Mouse (Mus musculus) right cerebral cortex, adult 18-20 months (tissue): ENCODE data around the gene Uncx.

Experiments
- DNase-seq: peaks from one replicate; pipeline ENCODE4 v3.0.0; 2022; ENCODE audit warnings: mixed read lengths

The Uncx gene

DNA sequence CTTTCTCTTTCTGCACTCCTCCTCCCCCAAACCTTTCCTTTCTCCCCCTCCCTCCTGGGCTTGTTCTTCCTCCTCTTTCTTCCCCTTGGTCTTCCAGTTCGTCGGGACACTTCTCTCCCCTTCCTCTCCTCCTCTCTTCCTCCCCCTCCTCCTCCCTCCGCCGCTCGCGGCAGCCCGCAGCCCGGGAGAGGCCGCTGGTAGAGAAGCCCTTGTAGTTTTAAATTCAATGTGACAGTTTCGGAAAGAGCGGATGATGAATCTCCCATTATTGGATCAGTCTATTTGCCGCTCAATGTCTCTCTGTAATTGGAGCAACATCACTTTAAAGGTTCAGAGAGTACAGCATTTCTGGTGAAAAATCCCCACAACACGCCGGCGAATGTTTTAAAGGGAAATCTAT is at the start of gene Uncx:
Uncx (plus strand) TSS at position 281 of the 400 bp plus-strand sequence.
- no peak for DNase-seq

DNA sequence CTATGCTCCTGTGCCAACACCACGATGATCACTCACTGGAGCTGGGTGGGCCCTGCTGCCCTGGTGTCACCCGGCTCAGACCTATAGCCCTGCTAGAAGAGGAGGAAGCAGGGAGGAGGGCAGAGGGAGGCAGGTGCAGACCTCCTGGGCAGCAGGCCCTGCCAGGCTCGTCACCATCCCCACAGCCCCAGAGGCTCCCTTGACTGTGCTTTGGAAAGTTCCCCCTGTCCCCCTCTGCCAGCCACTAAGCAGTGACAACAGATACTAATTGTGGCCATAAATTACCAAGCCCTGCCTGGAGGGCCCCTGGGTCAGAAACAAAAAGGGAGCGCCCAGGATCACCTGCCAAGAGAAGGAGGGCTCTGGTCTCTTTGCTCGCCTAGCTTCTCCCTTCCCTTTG is 49.6 kb upstream of the Uncx start:
- no peak for DNase-seq

DNA sequence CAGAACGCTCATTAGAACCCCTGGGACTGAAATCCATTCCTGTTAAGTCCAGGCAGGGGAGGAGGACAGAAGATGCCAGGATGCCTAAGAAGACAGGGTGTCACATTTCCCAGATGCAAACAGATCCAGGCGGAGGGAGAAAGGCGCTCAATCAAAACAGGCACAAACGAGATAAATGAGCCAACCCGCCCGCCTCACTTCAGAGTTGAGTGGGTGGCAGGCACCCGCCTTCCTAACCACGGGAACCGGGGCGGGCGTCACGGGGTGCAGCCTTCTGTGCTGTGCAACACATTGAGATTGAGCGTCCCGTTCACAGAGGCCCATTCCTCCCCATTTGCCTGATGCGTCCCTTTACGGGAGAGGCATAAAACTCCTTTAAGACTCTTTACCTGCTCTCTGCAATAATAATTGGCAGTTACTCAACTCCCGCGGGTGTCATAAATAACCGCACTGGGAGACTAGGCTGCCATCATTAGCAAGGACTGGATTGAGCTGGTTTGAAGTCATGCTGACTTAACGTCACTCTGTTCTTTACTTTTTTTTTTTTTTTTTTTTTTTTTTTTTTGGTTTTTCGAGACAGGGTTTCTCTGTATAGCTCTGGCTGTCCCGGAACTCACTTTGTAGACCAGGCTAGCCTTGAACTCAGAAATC is 48.1 kb upstream of the Uncx start:
- DNase-seq, result peak; percentile 55

DNA sequence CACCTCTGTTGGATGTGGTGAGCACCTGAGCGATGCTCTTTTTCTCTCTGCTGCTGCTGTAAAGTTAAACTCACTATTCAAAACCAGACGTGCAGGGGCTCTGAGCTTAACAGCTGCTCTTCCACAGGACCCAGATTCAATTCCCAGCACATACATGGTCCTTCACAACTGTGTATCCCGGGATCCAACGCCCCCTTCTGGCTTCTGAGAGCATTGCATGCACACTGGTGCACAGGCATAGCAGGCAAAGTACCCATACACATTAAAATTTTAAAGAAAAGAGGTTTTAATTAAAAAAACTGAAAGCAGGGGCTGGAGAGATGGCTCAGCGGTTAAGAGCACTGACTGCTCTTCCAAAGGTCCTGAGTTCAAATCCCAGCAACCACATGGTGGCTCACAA is 46.4 kb upstream of the Uncx start:
- DNase-seq, result no peak

DNA sequence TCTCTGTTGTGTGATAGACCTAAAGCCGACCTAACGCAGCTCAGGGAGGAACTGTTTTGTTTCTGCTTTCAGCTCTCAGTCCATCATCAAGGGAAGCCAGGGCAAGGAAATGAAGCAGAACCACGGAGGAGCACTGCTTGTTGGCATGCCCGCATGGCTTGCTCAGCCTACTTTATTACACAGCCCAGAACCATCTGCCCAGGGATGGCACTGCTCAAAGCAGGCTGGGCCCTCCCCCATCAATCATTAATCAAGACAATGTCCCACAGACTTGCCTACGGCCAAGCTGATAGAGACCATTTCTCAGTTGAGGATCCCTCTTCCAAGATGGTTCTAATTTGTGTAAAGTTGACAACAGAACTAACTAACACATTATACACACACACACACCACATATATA is 44.5 kb upstream of the Uncx start:
- no peak for DNase-seq

DNA sequence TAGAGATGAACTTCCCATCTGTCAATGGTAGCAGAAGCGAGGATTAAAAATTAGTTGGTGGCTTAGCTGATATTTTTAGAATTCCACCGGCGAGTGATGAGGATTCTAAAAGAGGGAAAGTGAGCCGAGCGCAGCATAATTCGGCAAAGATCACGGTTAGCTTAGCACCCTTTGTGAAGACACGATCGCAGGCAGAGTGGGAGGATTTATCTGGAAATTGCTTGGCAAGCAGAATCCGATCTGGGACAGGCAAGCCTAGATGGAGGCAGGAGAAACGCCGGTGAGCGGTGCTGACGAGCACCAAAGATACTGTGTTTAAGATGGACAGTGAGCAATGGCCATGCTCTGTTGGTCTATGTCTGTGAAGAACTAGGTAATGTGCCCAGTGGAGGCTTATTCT is 41.0 kb upstream of the Uncx start:
- DNase-seq, result peak; percentile 65

DNA sequence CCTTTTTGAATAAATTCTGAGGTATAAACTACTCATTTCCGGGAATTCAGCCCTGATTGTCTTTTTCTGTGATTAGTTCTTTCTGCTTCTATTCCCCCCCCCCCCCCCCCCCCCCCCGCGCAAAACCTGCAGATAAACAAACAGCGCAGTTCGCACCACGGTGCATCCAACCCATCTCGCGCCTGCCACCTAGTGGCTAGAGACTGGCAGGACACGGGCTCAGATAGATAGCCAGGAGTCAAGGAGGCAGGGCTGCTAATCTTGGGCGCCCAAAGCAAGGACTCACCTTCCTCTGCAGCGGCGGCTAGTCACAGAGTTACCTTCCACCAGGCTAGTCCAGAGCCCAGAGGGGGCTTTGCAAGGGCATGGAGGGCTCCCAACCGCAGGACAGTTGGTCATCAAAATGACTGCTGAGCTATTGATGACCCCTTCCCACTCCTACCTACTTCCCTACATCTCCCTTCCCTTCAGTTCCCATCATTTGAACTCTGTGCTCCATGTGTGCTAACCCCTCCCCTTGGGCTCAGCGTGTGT is 38.2 kb upstream of the Uncx start:
- DNase-seq, result peak; percentile 70

DNA sequence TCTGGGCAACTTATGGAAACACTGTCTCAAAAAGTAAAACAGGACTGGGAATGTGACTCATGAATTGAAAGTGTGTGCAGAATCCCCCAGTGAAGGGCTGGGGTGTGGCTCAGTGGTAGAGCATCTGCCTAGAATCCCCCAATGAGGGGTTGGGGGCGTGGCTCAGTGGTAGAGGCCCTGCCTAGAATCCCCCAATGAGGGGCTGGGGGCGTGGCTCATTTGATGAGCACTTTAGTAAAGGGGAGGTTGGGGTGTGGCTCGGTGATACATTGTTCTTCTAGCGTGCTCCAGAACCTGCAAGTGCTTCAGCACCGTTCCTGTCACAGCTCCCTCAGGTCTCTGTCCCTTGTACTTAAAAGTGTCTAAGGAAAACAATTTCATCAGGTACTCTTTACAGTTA is 37.1 kb upstream of the Uncx start:
- DNase-seq, result no peak

DNA sequence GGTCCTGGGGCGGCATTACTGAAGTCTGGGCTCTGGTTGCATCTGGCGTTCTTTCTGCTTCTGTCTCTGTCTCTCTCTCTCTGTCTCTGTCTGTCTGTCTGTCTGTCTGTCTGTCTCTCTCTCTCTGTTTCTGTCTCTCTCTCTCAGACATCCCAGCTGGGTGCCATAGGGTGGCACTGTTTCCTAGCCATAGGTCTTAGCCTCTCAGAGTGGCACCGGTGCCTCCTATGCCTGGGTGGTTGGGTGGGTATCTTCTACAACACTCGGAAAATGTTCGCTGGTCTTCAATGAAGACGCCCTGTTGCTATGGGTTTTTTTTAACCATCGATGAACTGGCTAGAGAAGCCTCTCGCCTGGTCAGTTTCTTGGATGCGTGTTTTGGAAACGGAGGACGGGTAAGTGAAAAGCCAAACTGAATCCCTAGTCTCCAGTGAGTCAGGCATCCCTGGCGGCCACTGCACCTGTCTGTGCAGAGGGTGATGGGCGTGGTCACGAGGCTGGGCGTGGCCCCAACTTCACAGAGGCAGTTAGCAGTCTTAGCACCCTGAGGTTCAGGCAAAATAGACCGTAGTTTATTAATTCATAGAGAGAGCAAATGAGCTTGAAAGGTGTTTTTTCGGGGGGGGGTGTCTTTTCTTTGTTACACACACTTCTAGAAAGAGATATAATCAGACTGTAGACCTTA is 32.5 kb upstream of the Uncx start:
- no peak for DNase-seq

DNA sequence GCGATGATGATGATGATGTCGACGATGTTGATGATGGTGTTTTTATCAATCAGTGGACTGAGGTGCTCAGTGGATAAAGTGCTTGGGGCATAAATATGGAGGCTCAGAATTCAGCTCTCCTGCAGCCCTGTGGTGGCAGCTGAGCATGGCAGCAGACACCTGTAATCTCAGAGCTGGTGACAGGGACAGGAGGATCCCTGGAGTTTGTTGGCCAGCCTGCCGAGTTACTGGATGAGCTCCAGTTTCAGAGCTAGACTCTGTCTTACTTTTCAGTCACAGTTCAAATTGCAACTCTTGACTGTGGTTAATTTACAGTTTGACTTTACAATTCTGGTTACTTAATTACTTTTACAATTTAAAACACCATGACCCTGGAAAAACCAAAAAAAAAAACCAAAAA is 31.1 kb upstream of the Uncx start:
- DNase-seq, result no peak

DNA sequence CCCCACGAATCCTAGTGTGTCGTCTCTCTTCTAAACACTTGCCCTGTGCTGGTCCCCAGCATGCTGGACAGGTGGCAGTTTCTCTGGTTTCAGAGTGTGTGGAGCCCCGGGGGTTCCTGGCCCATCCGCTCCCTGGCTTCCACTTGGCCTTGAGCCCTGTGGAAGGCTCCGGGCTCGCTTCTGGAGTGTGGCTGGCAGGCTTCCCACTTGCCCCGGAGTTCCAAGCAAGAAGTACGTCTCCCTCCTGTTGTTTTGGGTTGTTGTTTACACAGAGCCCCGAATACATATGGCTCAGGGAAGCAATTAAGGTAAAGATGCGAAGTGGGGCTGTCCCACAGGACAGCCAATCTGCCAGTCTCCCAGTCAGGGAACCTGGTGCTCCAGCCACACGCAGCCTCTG is 27.0 kb upstream of the Uncx start:
- no peak for DNase-seq

DNA sequence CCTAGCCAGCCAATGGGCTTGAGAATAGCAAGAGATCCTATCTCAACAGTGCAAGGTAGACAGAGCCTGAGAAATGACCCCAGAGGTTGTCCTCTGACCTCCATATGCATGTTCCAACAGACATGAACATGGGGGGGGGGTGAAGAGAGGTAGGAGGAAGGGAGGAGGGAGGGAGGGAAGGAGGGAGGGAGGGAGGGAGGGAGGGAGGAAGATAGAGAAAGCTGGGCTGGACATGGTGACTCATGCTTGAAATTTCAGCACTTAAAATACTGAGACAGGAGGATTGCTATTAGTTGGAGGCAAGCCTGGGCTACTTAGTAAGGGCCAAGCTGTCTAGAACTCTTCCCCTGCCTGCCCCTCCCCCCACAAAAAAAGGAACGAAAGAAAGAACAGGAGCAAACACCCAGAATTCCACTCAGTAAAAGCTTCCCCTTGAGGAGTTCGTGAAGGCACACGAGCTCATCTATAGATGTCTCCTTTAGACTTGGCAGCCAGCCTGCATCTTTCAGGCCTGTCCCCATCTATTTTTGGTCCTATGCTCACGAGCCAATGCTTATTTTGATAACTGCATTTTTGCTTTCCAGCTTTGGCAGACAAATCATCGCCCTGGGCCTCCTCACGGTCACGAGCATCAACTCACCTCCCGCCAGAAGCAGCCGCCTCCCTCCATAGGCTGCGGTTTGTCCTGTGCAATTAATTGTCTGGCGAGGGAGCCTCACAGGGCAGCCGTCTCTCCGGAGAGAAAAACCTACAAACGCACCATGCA is 23.0 kb upstream of the Uncx start:
- DNase-seq, result no peak

DNA sequence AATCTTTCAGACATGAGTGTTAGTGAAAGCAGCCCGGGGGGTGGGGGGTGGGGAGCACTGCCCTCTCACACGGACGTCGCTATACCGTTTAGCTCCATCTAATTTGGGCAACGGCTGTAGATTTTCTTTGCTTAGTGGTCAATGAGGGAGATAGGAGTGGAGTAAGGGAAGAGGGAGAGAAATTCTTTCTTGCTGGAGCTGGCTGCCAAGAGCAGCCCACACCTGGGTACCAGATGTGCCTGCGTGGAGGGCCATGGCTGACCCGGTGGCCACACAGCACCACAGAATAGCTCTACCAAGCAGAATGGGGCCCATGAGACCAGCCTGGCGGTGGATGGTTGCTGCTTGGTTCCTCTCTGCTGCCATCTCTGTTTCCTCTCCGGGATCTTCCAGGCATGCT is 21.3 kb upstream of the Uncx start:
- DNase-seq, result no peak

DNA sequence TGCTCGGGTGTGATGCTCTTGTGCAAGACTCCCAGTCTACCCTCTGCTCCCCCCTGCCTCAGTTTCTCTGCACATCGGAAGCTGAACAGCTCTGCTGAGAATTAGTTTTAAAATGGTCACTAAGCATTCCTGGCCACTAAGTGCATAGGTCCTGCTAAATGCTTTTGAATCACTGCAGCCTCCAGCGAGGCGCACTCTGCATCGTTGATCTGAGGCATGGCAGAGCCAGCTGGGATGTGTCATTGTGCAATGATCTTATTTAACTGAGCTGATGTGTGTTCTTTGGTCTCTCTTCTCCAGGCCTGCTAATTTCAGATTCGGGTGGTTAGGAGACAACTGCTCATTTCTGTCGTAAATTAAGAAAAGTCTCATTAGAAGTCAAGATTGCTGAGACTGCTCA is 14.4 kb upstream of the Uncx start:
- no peak for DNase-seq

DNA sequence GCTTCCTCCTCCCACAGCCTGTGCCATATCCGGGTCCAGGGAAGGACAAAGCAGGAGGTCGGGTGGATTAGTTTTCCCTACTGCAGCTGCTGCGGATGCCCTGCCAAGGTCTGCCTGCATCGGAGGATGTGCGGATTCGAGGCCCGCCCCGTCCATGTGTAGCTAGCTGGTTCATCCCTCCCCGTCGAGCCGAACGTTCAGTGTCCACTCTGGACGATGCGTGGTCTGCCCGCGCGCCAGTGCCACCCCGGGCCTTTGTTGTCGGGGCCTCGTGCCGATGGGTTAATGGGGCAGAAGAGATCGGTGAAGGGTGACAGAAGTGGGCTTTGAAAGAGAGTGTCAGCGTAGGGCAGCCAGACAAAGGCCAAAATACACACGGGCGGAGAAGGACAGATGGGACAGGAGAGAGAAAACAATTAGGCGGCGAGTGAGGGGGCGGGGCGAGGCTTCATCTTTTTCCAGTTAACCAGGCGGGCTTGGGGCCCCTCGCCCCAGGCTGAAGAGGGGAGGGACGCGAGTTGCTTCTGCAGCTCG is 7.8 kb upstream of the Uncx start:
- DNase-seq, result no peak

DNA sequence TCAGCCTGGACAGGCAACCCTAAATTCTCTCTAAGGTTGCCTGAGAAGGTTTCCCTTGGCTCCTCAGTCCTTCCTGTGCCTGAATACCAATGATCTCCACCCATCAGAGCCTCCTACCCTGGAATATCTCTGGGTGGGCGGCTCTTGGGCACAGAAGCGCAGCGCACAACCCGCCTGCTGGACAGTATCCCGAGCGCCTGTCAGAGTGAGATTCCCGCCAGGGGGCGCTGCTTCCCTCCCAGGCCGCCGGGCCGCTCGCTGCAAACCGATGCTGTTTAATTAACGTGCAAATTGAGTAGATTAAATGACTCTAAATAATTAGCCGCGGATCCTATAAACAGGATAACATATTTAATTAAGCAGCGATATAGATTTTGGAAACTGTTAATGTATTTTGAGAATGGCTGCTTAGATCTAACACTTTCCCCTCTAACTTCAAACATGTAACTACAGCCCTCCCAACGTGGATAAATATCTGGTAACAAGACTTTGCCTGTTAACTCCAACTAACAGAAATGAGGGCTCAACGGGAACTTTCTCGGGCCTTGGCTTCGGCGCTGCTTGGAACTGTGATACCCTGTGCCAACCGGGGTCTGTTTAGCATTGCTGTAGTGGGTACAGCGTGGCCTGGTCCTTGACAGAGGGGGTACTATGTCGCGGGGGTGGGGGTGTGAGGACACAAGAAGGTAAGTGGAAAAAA is 6.9 kb upstream of the Uncx start:
- peak; percentile 53 for DNase-seq

DNA sequence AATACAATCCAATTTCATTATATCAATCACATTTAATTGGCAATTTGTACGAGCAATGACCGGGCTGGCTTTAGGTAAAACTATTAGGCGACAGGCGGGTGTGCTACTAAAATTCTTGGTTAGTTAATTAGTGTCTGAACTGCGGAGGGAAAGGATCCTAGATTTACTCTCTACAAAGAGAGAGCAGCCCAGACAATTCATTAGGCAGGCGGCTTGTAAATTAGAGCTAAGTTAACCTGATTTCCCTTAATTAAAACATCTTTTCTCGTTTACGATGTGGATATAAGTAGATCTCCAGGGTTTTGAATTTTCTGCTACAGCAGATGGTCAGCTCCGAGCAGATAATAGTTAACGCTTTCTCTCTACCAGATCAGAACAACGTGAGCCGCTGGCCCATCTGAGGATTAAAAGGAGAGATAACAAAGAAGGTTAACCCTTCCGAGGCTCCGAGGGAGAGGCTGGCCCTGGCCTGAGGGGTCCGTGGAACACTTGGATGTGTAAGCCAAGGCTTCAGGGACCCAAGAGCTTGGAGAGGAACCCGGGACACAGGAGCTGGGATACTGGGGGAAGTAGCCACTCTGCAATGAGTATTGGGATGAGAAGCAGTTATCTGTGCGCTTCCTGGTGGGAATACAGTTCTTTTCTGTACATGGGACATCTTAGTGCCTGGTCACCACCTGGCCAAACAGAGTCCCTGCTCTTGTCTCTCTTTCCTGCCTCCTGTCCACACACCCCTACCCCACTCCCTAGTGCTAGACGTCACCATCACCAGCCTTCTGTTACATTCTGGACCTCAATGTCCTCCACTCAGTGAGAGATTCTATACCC is 6.2 kb upstream of the Uncx start:
- no peak for DNase-seq

DNA sequence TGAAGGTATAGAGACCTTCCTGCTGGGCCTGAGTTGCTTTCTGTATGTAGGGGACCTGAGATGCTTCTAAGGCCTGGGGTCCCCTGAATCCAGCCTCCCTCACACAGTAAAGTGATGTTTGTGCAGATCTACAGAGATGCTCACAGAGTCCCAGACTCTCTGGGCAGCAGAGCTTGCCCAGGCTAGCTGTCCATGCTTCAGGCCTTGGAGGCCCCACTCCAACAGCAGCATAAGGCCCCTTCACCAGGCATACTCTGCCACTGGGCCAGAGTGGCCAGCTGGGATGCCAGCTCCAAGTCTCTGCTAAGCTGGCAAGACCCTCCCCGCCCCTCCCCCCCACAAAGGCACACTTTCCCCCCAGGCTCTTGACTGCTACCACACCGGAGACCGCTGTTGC is 5.6 kb upstream of the Uncx start:
- no peak for DNase-seq

DNA sequence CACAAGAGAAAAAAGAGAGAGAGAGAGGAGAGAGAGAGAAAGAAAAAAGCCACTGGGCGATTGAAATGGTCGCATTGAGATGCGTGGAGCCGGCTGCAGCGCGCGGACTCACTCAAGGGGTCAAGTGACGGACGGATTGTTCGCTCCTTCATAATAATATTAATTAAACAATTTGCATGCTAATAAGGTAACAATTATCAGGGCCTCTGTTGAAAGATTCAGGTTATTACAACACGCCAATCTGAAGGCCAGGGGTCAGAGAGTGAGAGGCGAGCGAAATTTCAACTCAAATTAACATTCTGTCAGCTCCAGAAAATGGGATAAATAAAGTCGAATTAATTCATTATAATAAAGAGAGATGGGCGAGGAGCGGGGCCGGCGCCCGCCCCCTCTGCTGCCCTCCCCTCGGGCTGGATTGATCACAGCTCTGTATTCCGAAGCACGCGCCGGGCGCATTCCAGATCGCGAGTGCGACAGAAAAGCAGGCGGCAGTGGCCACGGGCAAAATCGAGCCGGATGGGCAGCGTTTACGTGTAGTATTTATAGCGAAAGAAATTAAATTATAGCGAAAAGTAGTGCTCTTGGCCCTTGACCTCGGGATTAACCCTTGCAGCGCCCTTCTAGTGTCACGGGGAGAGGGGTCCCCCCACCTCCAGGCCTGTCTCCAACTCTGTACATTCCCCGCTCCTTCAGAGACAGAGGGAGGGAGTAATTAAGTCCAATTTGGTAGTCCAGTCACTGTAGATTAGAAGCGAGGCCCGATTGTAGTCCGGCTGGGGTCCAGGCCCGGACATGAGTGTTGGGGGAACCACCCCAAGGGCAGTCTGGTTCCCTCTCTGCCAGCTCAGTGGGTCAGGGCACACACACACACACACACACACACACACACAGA is 1.9 kb upstream of the Uncx start:
- DNase-seq, result no peak

DNA sequence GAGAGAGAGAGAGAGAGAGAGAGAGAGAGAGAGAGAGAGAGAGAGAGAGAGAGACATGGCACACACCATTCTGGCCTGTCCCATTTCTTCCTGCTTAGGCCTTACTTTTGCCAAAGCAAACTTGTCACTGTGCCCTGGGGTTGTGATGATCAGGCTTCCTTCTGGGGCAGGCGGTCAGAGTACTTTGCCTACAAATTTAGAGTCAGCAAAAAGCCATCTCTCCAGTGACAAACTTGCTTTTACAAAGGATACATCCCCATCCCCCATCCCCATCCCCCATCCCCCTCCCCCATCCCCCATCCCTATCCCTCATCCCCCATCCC is 1.3 kb upstream of the Uncx start:
- no peak for DNase-seq

DNA sequence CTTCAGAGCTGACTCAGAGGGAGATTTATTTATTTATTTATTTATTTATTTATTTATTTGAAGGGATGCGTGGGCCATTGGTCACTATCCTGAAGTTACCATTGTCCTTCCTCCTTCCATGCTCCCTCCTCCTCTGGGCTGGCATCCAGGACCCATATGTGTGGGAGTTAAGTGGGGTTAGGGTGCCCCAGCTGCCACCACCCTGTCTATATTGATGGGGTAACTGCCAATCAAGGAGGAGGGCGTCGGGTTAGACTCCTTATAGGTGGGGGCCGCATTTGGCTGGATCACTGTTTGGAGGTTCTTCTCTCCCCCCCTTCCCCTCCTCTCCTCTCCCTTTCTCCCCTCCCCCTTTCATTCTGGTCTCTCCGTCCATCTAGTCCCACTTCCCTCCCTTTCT is 738 bp upstream of the Uncx start:
- no peak for DNase-seq
